ENCODE assay signal across 22 mouse cellular contexts in the genomic region with DNA sequence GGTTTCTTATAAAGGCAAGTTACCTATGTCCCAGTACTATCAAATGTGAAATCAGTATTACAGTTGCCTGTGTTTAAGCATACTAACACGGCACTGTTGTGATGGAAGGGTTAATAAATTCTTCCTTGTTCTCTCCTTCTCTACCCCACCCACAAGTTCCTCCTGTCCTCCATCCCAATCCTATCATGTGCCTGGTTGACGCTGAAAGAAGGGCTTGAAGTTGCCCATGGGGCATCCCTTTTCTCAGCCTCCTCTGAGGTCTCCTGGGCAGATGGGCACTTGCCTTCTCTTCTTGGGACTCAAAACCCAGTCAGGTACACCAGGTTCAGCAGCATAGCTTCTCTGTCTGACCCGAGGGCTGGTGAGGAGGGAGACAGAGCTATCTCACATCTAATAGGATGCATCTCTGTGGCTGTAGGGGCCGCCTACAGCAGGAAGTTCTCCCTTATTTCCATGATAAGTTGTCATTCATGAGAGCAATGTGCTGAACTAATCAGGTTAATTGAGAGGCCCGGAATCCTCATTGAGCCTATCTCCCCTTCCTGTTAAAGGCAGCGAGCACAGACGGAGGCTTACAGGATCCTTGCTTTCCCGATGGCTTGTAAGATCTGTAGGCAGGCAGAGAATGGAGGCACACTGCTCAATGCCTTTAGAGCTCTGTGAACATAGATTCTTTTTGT. TPM values are rescaled to one million over a fixed set of nuclear protein-coding genes. Genes with fewer than 3 reads are reported as not detected.
DNase-seq lines count a peak whose midpoint lies in the region; ATAC-seq lines count a peak whose summit lies in the region.
"Had no signal": no experiment of that assay in that cellular context is flagged by ENCODE, and none has a peak within 500 bp of the region (broad histone marks: within the 10 kb centered on the region; RNA-seq: fewer than 3 reads in every experiment).

No protein-coding gene starts in this region.

- H3K27me3 ChIP-seq in embryonic facial prominence, embryonic 12.5 days, result no peaks in the 10 kb centered on the region
- no peaks in the 10 kb centered on the region for H3K27me3 ChIP-seq in limb, embryonic 10.5 days (ENCODE audit: low read depth, poor library complexity, severe bottlenecking)
- no peaks in the 10 kb centered on the region for H3K27me3 ChIP-seq in midbrain, embryonic 16.5 days (ENCODE audit: control insufficient read depth, insufficient read depth, low read depth, low read length)
- H3K27me3 ChIP-seq: heart, embryonic 13.5 days; lung, embryonic 15.5 days; megakaryocyte, embryonic 14.5 days had no signal

- H3K9ac ChIP-seq in embryonic facial prominence, embryonic 12.5 days, result no peak overlapping the region
- 0 out of 2 replicates have a peak overlapping the region, but pooled peaks have one; percentile 27 for H3K9ac ChIP-seq in midbrain, embryonic 16.5 days (ENCODE audit: low read depth, low read length)
- H3K9ac ChIP-seq: embryonic facial prominence, embryonic 13.5 days; heart, embryonic 13.5 days; liver, embryonic 12.5 days; lung, embryonic 15.5 days had no signal

- no peak overlapping the region for H3K4me3 ChIP-seq in brown adipose tissue, adult 24 weeks (ENCODE audit: insufficient read depth, low read depth, low read length)
- no peak overlapping the region for H3K4me3 ChIP-seq in embryonic facial prominence, embryonic 12.5 days
- no peak overlapping the region for H3K4me3 ChIP-seq in limb, embryonic 10.5 days
- H3K4me3 ChIP-seq in midbrain, embryonic 16.5 days (ENCODE audit: low read depth, low read length), result no peak overlapping the region
- H3K4me3 ChIP-seq: embryonic facial prominence, embryonic 13.5 days; heart, embryonic 13.5 days; liver, embryonic 12.5 days; lung, embryonic 15.5 days; megakaryocyte, embryonic 14.5 days had no signal

- H3K4me2 ChIP-seq in embryonic facial prominence, embryonic 12.5 days (replicated peaks), result no peak overlapping the region
- H3K4me2 ChIP-seq in midbrain, embryonic 16.5 days (ENCODE audit: low read length), result no peak overlapping the region
- H3K4me2 ChIP-seq: embryonic facial prominence, embryonic 13.5 days; heart, embryonic 13.5 days; liver, embryonic 12.5 days; lung, embryonic 15.5 days had no signal

- no peaks in the 10 kb centered on the region for H3K36me3 ChIP-seq in embryonic facial prominence, embryonic 12.5 days
- no peaks in the 10 kb centered on the region for H3K36me3 ChIP-seq in limb, embryonic 10.5 days
- no peaks in the 10 kb centered on the region for H3K36me3 ChIP-seq in midbrain, embryonic 16.5 days (ENCODE audit: control insufficient read depth, insufficient read depth, low read length)
- H3K36me3 ChIP-seq: embryonic facial prominence, embryonic 13.5 days; heart, embryonic 13.5 days; liver, embryonic 12.5 days; lung, embryonic 15.5 days had no signal

- H3K9me3 ChIP-seq in embryonic facial prominence, embryonic 12.5 days, result no peaks in the 10 kb centered on the region
- H3K9me3 ChIP-seq in limb, embryonic 10.5 days (replicated peaks), result no peaks in the 10 kb centered on the region
- H3K9me3 ChIP-seq in midbrain, embryonic 16.5 days (replicated peaks; ENCODE audit: control insufficient read depth, low read length, poor library complexity, severe bottlenecking), result no peaks in the 10 kb centered on the region
- H3K9me3 ChIP-seq: embryonic facial prominence, embryonic 13.5 days; heart, embryonic 13.5 days; liver, embryonic 12.5 days; lung, embryonic 15.5 days; megakaryocyte, embryonic 14.5 days had no signal

- DNase-seq in limb, embryonic 10.5 days (ENCODE audit: low spot score), result no peak
- DNase-seq in testis, postnatal 14 days (ENCODE audit: low spot score), result no peak
- DNase-seq in frontal cortex, postnatal 14 days (ENCODE audit: low spot score in 2 of 2), result no peak
- DNase-seq in adrenal gland, postnatal 36 days, result no peak
- DNase-seq: adrenal gland, adult 2 months; cerebellum, adult 2 months; heart, postnatal 36 days; left cerebral cortex, postnatal 4 days; right cerebral cortex, postnatal 4 days; thymus, postnatal 4 days had no signal

- peak overlapping the region; percentile 45; the same call in 1 of the 2 replicates for H3K27ac ChIP-seq in brown adipose tissue, adult 24 weeks (replicated peaks; ENCODE audit: low read depth, low read length)
- H3K27ac ChIP-seq in embryonic facial prominence, embryonic 12.5 days, result 0 out of 2 replicates have a peak overlapping the region, but pooled peaks have one; percentile 18
- peak overlapping the region; percentile 62 for H3K27ac ChIP-seq in limb, embryonic 10.5 days
- H3K27ac ChIP-seq in midbrain, embryonic 16.5 days (ENCODE audit: low read length), result no peak overlapping the region
- H3K27ac ChIP-seq: embryonic facial prominence, embryonic 13.5 days; heart, embryonic 13.5 days; kidney, postnatal 0 days; liver, embryonic 12.5 days; lung, embryonic 15.5 days had no signal

- ATAC-seq in embryonic facial prominence, embryonic 12.5 days (ENCODE audit: insufficient number of reproducible peaks, insufficient read depth, low FRiP score, low TSS enrichment), result no peak
- no peak for ATAC-seq in midbrain, embryonic 16.5 days
- ATAC-seq: intestine, embryonic 16.5 days; liver, embryonic 12.5 days had no signal

- WGBS in embryonic facial prominence, embryonic 12.5 days, result 22% methylated on average over 8 of the region's 8 CpGs
- 69% methylated on average over 8 of the region's 8 CpGs for WGBS in limb, embryonic 10.5 days
- whole genome bisulfite sequencing in midbrain, embryonic 16.5 days, result 16% methylated on average over 8 of the region's 8 CpGs

- peaks cover 16% of the 10 kb centered on the region for H3K4me1 ChIP-seq in brown adipose tissue, adult 24 weeks (ENCODE audit: control insufficient read depth, insufficient read depth, insufficient read length, low read length)
- peaks cover 29% of the 10 kb centered on the region for H3K4me1 ChIP-seq in embryonic facial prominence, embryonic 12.5 days
- peaks cover 32% of the 10 kb centered on the region for H3K4me1 ChIP-seq in limb, embryonic 10.5 days
- H3K4me1 ChIP-seq in midbrain, embryonic 16.5 days (ENCODE audit: control insufficient read depth, insufficient read depth, low read length), result peaks cover 19% of the 10 kb centered on the region
- H3K4me1 ChIP-seq: liver, embryonic 12.5 days; lung, embryonic 15.5 days; megakaryocyte, embryonic 14.5 days had no signal

RNA-seq across cellular contexts. Expression of a gene that starts 37.4 kb away (rescaled TPM):
- 35.3 and 38.8 TPM in 2 replicates for polyA plus RNA-seq in brown adipose tissue, adult 24 weeks (2012; ENCODE audit: insufficient read depth, insufficient read length, missing spikeins)
- polyA plus RNA-seq in embryonic facial prominence, embryonic 12.5 days (2016; fragmentation: Nextera tagmentation; extraction: Ambion mirVana), result 66.2 and 76.0 TPM in 2 replicates
- 7.4 and 23.8 TPM in 2 replicates for polyA plus RNA-seq in limb, embryonic 10.5 days (2016; fragmentation: Nextera tagmentation; extraction: Ambion mirVana)
- 52.9 and 53.3 TPM in 2 replicates for polyA plus RNA-seq in midbrain, embryonic 16.5 days (2015; fragmentation: Nextera tagmentation; extraction: Ambion mirVana)
- total RNA-seq in adrenal gland, postnatal 36 days (2021), result 10 to 100 TPM; 16.8 to 30.3 TPM
- total RNA-seq: common myeloid progenitor, adult 5-6 weeks; MEL had no signal
